Mouse (Mus musculus) heart, postnatal 0 days (tissue): Measurements from ENCODE around the gene Stat5a. TPM values are rescaled to one million over a fixed set of nuclear protein-coding genes. Genes with fewer than 3 reads are reported as not detected.

Experiments used
- ATAC-seq: fragments of 200-750 bp; cut with Nextera tagmentation; 2 replicates; pipeline ENCODE4 v1.8.0; 2017; ENCODE audit warnings: low read depth, moderate number of reproducible peaks, moderate library complexity; ENCODE audit not compliant: insufficient read depth
- DNase-seq: peaks from one replicate; pipeline ENCODE4 v3.0.0-alpha.2; 2016; ENCODE audit warnings: low spot score
- H3K27ac ChIP-seq: fragments of 300-500 bp; sonication (generic); 2 replicates; pipeline ENCODE4 v1.5.1; 2014; ENCODE audit warnings: low read depth, mild to moderate bottlenecking
- H3K27me3 ChIP-seq: fragments of 300-500 bp; sonication (generic); 2 replicates; pipeline ENCODE4 v1.6.1; 2014; ENCODE audit warnings: low read length, mixed read lengths; ENCODE audit not compliant: control insufficient read depth, insufficient read depth
- H3K36me3 ChIP-seq: fragments of 300-500 bp; sonication (generic); replicated peaks from 2 replicates; pipeline ENCODE4 v1.6.1; 2014; ENCODE audit warnings: low read length, mixed read lengths; ENCODE audit not compliant: control insufficient read depth, insufficient read depth
- H3K4me1 ChIP-seq: fragments of 300-500 bp; sonication (generic); 2 replicates; pipeline ENCODE4 v1.6.1; 2014; ENCODE audit warnings: antibody characterized with exemption; ENCODE audit not compliant: control insufficient read depth, insufficient read depth
- H3K4me2 ChIP-seq: fragments of 300-500 bp; sonication (generic); 2 replicates; pipeline ENCODE4 v1.6.1; 2014; ENCODE audit warnings: low read depth, mild to moderate bottlenecking, low read length, moderate library complexity
- H3K4me3 ChIP-seq: fragments of 300-500 bp; sonication (generic); 2 replicates; pipeline ENCODE4 v1.5.1; 2014; ENCODE audit warnings: low read depth, low read length
- H3K9ac ChIP-seq: fragments of 300-500 bp; sonication (generic); replicated peaks from 2 replicates; pipeline ENCODE4 v1.6.1; 2014; ENCODE audit warnings: low read depth, low read length, mixed read lengths
- H3K9me3 ChIP-seq: fragments of 300-500 bp; sonication (generic); replicated peaks from 2 replicates; pipeline ENCODE4 v1.6.1; 2016; ENCODE audit warnings: low read length; ENCODE audit not compliant: control insufficient read depth
- CTCF ChIP-seq: IDR thresholded peaks from 2 replicates; pipeline ENCODE4 v1.5.1; 2016; ENCODE audit warnings: antibody characterized with exemption, control low read depth, low read depth
- EP300 ChIP-seq: IDR thresholded peaks from 2 replicates; pipeline ENCODE4 v1.6.1; 2016; ENCODE audit warnings: antibody characterized with exemption, low read depth
- WGBS: fragments of 180-500 bp; shearing (Covaris S2); extraction: QIAGEN DNeasy Blood & Tissue Kit; methylation state at CpG from one replicate; pipeline ENCODE4 v1.1.7; 2014; 5-methylcytosine and 5-hydroxymethylcytosine counted together
- polyA plus RNA-seq: library from polyadenylated mRNA; unstranded; fragments of >200 nt; fragmentation: Nextera tagmentation; extraction: Ambion mirVana; gene quantifications from 2 replicates; pipeline ENCODE4 v1.2.1, GENCODE M21; 2015
- total RNA-seq: library from RNA; depleted of rRNA; stranded (reverse); fragments of >200 nt; gene quantifications from 2 replicates; pipeline ENCODE4 v1.2.3, GENCODE M21; 2014; ENCODE audit warnings: low replicate concordance; rRNA removed

Stat5a gene
- 12.6 and 21.3 TPM in 2 replicates for total RNA-seq
- 9.6 and 11.7 TPM in 2 replicates for polyA plus RNA-seq

DNA sequence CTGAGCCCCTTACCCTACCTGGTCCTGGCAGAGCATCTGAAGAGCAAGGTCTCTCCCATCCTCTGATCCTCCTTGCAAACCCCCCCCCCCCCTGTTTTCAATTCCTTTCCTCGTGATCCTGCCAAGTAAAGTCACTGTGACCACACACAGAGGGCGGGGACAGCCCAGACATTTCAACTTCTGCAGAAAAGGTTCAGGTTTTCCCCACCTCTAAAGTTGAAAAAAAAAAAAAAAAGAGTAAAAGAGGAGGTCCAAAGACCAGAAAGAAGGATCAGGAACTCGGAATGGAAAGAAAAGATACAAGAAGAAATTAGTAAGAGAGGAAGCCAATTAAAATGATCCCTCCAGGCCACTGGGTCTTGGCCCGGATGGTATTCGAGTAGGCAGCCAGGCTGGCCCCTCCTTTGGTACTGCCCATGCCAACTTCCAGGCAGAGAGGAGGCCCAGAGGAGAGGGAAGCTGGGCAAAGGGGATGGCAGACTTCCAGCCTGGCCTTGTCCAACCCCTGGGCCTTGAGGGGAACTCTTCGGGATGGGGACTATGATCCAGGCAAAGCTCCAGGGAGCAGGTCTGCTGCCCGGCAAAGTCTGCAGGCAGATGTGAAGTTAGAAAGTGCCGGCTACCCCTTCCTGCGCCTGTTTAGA, at the start of gene Stat5a:
TSS of gene Stat5a (plus strand) at position 417 of the 644 bp plus-strand sequence.
- Histone ChIP-seq H3K4me2 (peak within 1 kb of the TSS; percentile 65), H3K4me1 (peaks cover 11% of the 10 kb centered on the region), H3K36me3 (no peaks in the 10 kb centered on the region), H3K9me3 (no peaks in the 10 kb centered on the region), H3K9ac (peak within 1 kb of the TSS; percentile 62), H3K27me3 (peaks cover 3% of the 10 kb centered on the region; the same call in 1 of the 2 replicates), H3K27ac (peak within 1 kb of the TSS; percentile 64), H3K4me3 (peak within 1 kb of the TSS; percentile 50)
- TF ChIP-seq EP300 (no peak), CTCF (no peak)
- DNase-seq, result peak; percentile 70
- 38% methylated on average over 9 of the region's 9 CpGs for WGBS
- ATAC-seq, result peak; percentile 74

DNA sequence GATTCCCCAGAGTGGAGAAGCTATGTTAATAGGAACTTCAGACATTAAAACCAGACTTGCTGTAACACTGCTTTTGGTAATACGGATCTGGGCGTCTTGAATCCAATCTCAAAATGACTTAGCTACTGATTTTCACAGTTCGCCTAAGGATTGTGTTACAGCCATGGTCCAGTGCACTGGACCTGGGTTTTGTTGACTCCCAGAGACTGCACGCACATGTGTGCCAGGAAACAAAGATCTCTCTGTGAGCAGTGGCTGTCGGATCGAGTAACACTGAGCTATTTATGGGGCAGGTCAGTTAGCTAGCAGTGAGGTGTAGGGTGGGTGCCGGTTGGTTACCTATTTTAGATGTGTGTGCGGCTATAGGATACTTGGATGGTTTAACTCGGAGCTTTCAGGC, 48.6 kb upstream of the Stat5a start:
- no peaks in the 10 kb centered on the region for H3K27me3 ChIP-seq
- no peaks in the 10 kb centered on the region for H3K9me3 ChIP-seq
- H3K4me3 ChIP-seq, result no peak overlapping the region
- peaks cover 4% of the 10 kb centered on the region; the same call in 1 of the 2 replicates for H3K4me1 ChIP-seq
- H3K4me2 ChIP-seq, result no peak overlapping the region
- H3K36me3 ChIP-seq, result 0 out of 2 replicates have a peak, but pooled peaks cover 4% of the 10 kb centered on the region
- DNase-seq (no peak), ATAC-seq (0 out of 2 replicates have a peak, but pooled peaks have one; percentile 18)
- peak overlapping the region; percentile 7 for H3K27ac ChIP-seq
- H3K9ac ChIP-seq, result no peak overlapping the region
- TF ChIP-seq CTCF (no peak), EP300 (no peak)
- 35% methylated on average over 9 of the region's 9 CpGs for WGBS

DNA sequence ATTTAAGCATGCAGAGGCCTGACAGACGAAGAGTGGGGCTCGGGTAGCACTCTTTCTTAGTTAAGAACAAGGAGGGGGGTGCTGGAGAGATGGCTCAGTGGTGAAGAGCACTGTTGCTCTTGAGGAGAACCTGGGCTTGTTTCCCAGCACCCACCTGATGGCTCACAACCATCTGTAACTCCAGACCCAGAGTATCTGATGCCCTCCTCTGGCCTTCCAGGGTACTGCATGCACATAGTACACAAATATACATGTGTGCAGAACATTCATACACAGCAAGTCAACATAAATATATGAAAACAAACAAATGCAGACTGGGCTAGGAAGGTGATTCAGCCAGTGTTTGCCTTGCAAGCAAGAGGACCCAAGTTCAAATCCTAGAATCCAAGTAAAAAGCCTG, 48.0 kb upstream of the Stat5a start:
- H3K9ac ChIP-seq, result no peak overlapping the region
- no peak for ATAC-seq
- H3K9me3 ChIP-seq, result no peaks in the 10 kb centered on the region
- H3K27ac ChIP-seq, result peak overlapping the region; percentile 7; the same call in 1 of the 2 replicates
- DNase-seq, result no peak
- 0 out of 2 replicates have a peak, but pooled peaks cover 4% of the 10 kb centered on the region for H3K36me3 ChIP-seq
- H3K4me1 ChIP-seq, result peaks cover 3% of the 10 kb centered on the region; the same call in 1 of the 2 replicates
- H3K4me2 ChIP-seq, result no peak overlapping the region
- whole genome bisulfite sequencing, result 86% methylated on average over 2 of the region's 2 CpGs
- H3K27me3 ChIP-seq, result no peaks in the 10 kb centered on the region
- H3K4me3 ChIP-seq, result no peak overlapping the region
- TF ChIP-seq CTCF (peak; percentile 22; the same call in 1 of the 2 replicates), EP300 (no peak)

DNA sequence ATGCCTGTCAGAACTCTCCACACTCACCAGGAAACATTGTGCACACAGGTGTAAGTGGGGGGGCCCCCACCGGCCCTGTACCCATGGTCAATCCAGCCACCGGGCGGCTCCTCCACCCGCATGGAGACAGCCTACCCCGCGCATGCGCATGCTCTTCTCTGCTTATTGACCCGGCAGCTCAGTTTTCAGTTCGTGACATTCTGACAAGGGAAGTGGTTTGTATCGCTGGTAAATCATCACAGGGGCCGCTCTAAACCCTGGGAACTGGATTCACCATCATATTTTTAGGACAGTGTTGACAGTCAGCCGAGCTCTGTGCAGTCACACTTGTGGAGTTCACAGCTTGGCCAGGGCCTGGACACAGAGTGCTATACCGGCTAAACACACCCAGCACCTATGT, 44.7 kb upstream of the Stat5a start:
- no peak for TF ChIP-seq EP300
- 0 out of 2 replicates have a peak, but pooled peaks have one; percentile 9 for TF ChIP-seq CTCF
- DNase-seq (peak; percentile 82), ATAC-seq (peak; percentile 85)
- Histone ChIP-seq H3K9ac (no peak overlapping the region), H3K27me3 (no peaks in the 10 kb centered on the region), H3K9me3 (no peaks in the 10 kb centered on the region), H3K27ac (peak overlapping the region; percentile 73), H3K4me2 (peak overlapping the region; percentile 42), H3K36me3 (no peaks in the 10 kb centered on the region), H3K4me3 (peak overlapping the region; percentile 8; the same call in 1 of the 2 replicates), H3K4me1 (peaks cover 11% of the 10 kb centered on the region)
- 20% methylated on average over 13 of the region's 13 CpGs for WGBS

DNA sequence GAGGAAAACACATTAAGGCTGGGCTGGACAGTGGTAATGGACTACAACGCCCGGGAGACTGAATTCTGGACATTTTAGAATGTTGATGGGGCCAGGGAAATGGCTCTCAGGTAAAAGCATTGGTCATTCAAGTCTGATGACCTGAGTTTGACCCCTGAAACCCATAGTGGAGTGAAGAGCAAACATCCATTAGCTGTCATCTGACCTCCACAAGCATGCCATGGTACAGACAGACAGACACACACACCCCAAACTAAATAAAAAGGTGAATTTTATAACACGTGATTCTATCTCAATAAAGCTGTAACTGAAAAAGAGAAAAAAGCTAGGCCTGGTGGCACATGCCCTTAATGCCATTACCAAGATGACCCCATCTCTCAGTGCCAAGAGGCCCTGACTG, 42.8 kb upstream of the Stat5a start:
- ATAC-seq (no peak), DNase-seq (no peak)
- H3K4me1 ChIP-seq, result peaks cover 11% of the 10 kb centered on the region
- no peak overlapping the region for H3K27ac ChIP-seq
- H3K4me2 ChIP-seq, result no peak overlapping the region
- H3K9ac ChIP-seq, result no peak overlapping the region
- H3K36me3 ChIP-seq, result no peaks in the 10 kb centered on the region
- TF ChIP-seq CTCF (no peak), EP300 (no peak)
- H3K9me3 ChIP-seq, result no peaks in the 10 kb centered on the region
- H3K27me3 ChIP-seq, result no peaks in the 10 kb centered on the region
- H3K4me3 ChIP-seq, result no peak overlapping the region
- WGBS, result 77% methylated on average over 3 of the region's 3 CpGs
